ENCODE assay signal across 29 mouse cellular contexts in genomic region chr4:87665149-87665548, GRCm38 (mm10).
DNase-seq lines count a peak whose midpoint lies in the region; ATAC-seq lines count a peak whose summit lies in the region.
"Had no signal": no experiment of that assay in that cellular context is flagged by ENCODE, and none has a peak within 500 bp of the region (broad histone marks: within the 10 kb centered on the region; RNA-seq: fewer than 3 reads in every experiment).

No protein-coding gene starts in this region.

- no peaks in the 10 kb centered on the region for H3K36me3 ChIP-seq in heart, embryonic 15.5 days
- H3K36me3 ChIP-seq in kidney, embryonic 16.5 days (ENCODE audit: insufficient read depth, low read length) = no peaks in the 10 kb centered on the region
- H3K36me3 ChIP-seq: embryonic facial prominence, embryonic 12.5 days; heart, embryonic 12.5 days; kidney, embryonic 15.5 days; limb, embryonic 12.5 days; liver, embryonic 12.5 days; midbrain, embryonic 13.5 days; neural tube, embryonic 13.5 days had no signal

- H3K4me2 ChIP-seq in heart, embryonic 15.5 days = no peak overlapping the region
- no peak overlapping the region for H3K4me2 ChIP-seq in kidney, embryonic 16.5 days (replicated peaks; ENCODE audit: low read depth, low read length)
- H3K4me2 ChIP-seq: embryonic facial prominence, embryonic 12.5 days; heart, embryonic 12.5 days; hindbrain, embryonic 14.5 days; kidney, embryonic 15.5 days; limb, embryonic 12.5 days; liver, embryonic 12.5 days; midbrain, embryonic 13.5 days; neural tube, embryonic 13.5 days had no signal

- ATAC-seq in heart, embryonic 15.5 days (replicated peaks; ENCODE audit: insufficient number of reproducible peaks, insufficient read depth, low FRiP score, low read depth) = no peak
- ATAC-seq in kidney, embryonic 16.5 days (ENCODE audit: low FRiP score, low TSS enrichment) = no peak
- ATAC-seq: CD4-positive, CD25-positive, alpha-beta regulatory T cell, adult 4 months; forebrain, embryonic 16.5 days; inflammation-experienced regulatory T-cells, adult 6 months; liver, embryonic 12.5 days; liver, postnatal 0 days; midbrain, embryonic 13.5 days had no signal

- no peaks in the 10 kb centered on the region for H3K9me3 ChIP-seq in heart, embryonic 15.5 days (replicated peaks)
- no peaks in the 10 kb centered on the region for H3K9me3 ChIP-seq in kidney, embryonic 16.5 days (ENCODE audit: low read length)
- H3K9me3 ChIP-seq: embryonic facial prominence, embryonic 12.5 days; heart, embryonic 12.5 days; kidney, embryonic 15.5 days; limb, embryonic 12.5 days; liver, embryonic 12.5 days; midbrain, embryonic 13.5 days; neural tube, embryonic 13.5 days had no signal

- no peak overlapping the region for H3K4me3 ChIP-seq in heart, embryonic 15.5 days
- H3K4me3 ChIP-seq in kidney, embryonic 16.5 days (ENCODE audit: low read length) = no peak overlapping the region
- H3K4me3 ChIP-seq: embryonic facial prominence, embryonic 12.5 days; erythroblast, embryonic 14.5 days; heart, embryonic 12.5 days; kidney, embryonic 15.5 days; limb, embryonic 12.5 days; liver, embryonic 12.5 days; midbrain, embryonic 13.5 days; neural tube, embryonic 13.5 days had no signal

- H3K27me3 ChIP-seq in heart, embryonic 15.5 days = no peaks in the 10 kb centered on the region
- no peaks in the 10 kb centered on the region for H3K27me3 ChIP-seq in kidney, embryonic 16.5 days (ENCODE audit: insufficient read depth, low read length)
- H3K27me3 ChIP-seq: heart, embryonic 12.5 days; kidney, embryonic 15.5 days; limb, embryonic 12.5 days; liver, embryonic 12.5 days; neural tube, embryonic 13.5 days had no signal

- no peak overlapping the region for H3K9ac ChIP-seq in heart, embryonic 15.5 days
- no peak overlapping the region for H3K9ac ChIP-seq in kidney, embryonic 16.5 days (replicated peaks; ENCODE audit: low read length)
- H3K9ac ChIP-seq: embryonic facial prominence, embryonic 12.5 days; heart, embryonic 12.5 days; hindbrain, embryonic 14.5 days; kidney, embryonic 15.5 days; limb, embryonic 12.5 days; liver, embryonic 12.5 days; liver, postnatal 0 days; midbrain, embryonic 13.5 days; neural tube, embryonic 13.5 days had no signal

- peak overlapping the region; percentile 10 for H3K27ac ChIP-seq in heart, embryonic 15.5 days
- H3K27ac ChIP-seq in kidney, embryonic 16.5 days (ENCODE audit: low read length) = no peak overlapping the region
- H3K27ac ChIP-seq: hindbrain, embryonic 14.5 days; kidney, embryonic 15.5 days; limb, embryonic 12.5 days; liver, embryonic 12.5 days; macrophage; midbrain, embryonic 13.5 days; neural tube, embryonic 13.5 days had no signal

- H3K4me1 ChIP-seq in heart, embryonic 15.5 days (replicated peaks) = no peaks in the 10 kb centered on the region; the same call in none of the 2 replicates
- no peaks in the 10 kb centered on the region for H3K4me1 ChIP-seq in kidney, embryonic 16.5 days (ENCODE audit: insufficient read depth, low read length)
- H3K4me1 ChIP-seq: kidney, embryonic 15.5 days; liver, embryonic 12.5 days; midbrain, embryonic 13.5 days; neural tube, embryonic 13.5 days had no signal

- 54% methylated on average over 6 of the region's 6 CpGs for WGBS in heart, embryonic 15.5 days
- 74% methylated on average over 6 of the region's 6 CpGs for WGBS in kidney, embryonic 16.5 days

- DNase-seq in heart, adult 9 months (ENCODE audit: low spot score in 2 of 2) = no peak
- DNase-seq in kidney, postnatal 14 days = peak; percentile 11
- DNase-seq in forelimb bud, embryonic 11.5 days (ENCODE audit: low read depth, low spot score) = peak; percentile 76
- no peak for DNase-seq in thymus, postnatal 25 days
- DNase-seq in layer of hippocampus, postnatal 36 days = no peak
- DNase-seq: adrenal gland, postnatal 25 days; cerebellum, adult 11-12 months; cerebellum, postnatal 10 days; gastrocnemius, postnatal 10 days; kidney, adult 18-20 months; liver, postnatal 0 days; lung, postnatal 10 days; thymus, adult 2 months; thymus, postnatal 4 days had no signal

Comparison
In these comparisons a context has a peak if more than half of its experiments do, and no peak if none do; other contexts are left out.
1. DNase-seq: peak in kidney, postnatal 14 days (single experiment) and forelimb bud, embryonic 11.5 days (single experiment); none in heart, adult 9 months (0 of 2), thymus, postnatal 25 days (single experiment) and layer of hippocampus, postnatal 36 days (0 of 2).